Mouse (Mus musculus) MEL (cell line): ENCODE results near the gene Znrf3. TPM values are rescaled to one million over a fixed set of nuclear protein-coding genes. Genes with fewer than 3 reads are reported as not detected.

Experiments
- DNase-seq: peaks from one replicate; pipeline ENCODE4 v3.0.0; 2011; ENCODE audit warnings: low read depth, low spot score
- H3K27ac ChIP-seq: 2 replicates; pipeline ENCODE4 v1.5.1; 2012; ENCODE audit warnings: low read depth, mild to moderate bottlenecking, control low read depth, low read length, moderate library complexity; ENCODE audit not compliant: control insufficient read depth
- H3K27me3 ChIP-seq, 2 experiments: fragments of 150-350 bp in 1 of 2; sonication (generic) in 1 of 2; 2 replicates each; pipeline ENCODE4 v1.6.1; 2012; ENCODE audit warnings: low read length in 2 of 2, mild to moderate bottlenecking in 2 of 2, improper control_type of control experiment in 1 of 2, moderate library complexity in 1 of 2; ENCODE audit not compliant: insufficient read depth in 2 of 2, control insufficient read depth in 1 of 2
- H3K36me3 ChIP-seq, 2 experiments: 2 replicates each; pipeline ENCODE4 v1.6.1; 2012 to 2014; ENCODE audit warnings: low read length in 2 of 2, improper control_type of control experiment in 1 of 2, inconsistent platforms in 1 of 2, mild to moderate bottlenecking in 1 of 2; ENCODE audit not compliant: insufficient read depth in 2 of 2, control insufficient read depth in 1 of 2
- H3K4me1 ChIP-seq, 2 experiments: fragments of 150-350 bp in 1 of 2; sonication (generic) in 1 of 2; 2 replicates each; pipeline ENCODE4 v1.6.1; 2012; ENCODE audit warnings: low read length in 2 of 2, improper control_type of control experiment in 1 of 2, mild to moderate bottlenecking in 1 of 2; ENCODE audit not compliant: insufficient read depth in 2 of 2, control insufficient read depth in 1 of 2
- H3K4me3 ChIP-seq, 2 experiments: fragments of 150-350 bp in 1 of 2; sonication (generic) in 1 of 2; 2 replicates each; pipeline ENCODE4 v1.5.1; 2012; ENCODE audit warnings: low read depth in 2 of 2, low read length in 2 of 2, mild to moderate bottlenecking in 2 of 2, moderate library complexity in 2 of 2, control low read depth in 1 of 2, improper control_type of control experiment in 1 of 2; ENCODE audit not compliant: control insufficient read depth in 1 of 2, insufficient read depth in 1 of 2
- H3K79me2 ChIP-seq: 2 replicates; pipeline ENCODE4 v1.6.1; 2012; ENCODE audit warnings: mild to moderate bottlenecking, low read length, moderate library complexity; ENCODE audit not compliant: control insufficient read depth, poor library complexity, insufficient read depth
- H3K9ac ChIP-seq: 2 replicates; pipeline ENCODE4 v1.6.1; 2012; ENCODE audit warnings: low read depth, mild to moderate bottlenecking, control low read depth, low read length, moderate library complexity; ENCODE audit not compliant: control insufficient read depth, poor library complexity, severe bottlenecking
- H3K9me3 ChIP-seq: fragments of 150-350 bp; sonication (generic); replicated peaks from 2 replicates; pipeline ENCODE4 v1.6.1; 2012; ENCODE audit warnings: mild to moderate bottlenecking, low read length, improper control_type of control experiment, moderate library complexity; ENCODE audit not compliant: insufficient read depth
- CHD1 ChIP-seq: IDR thresholded peaks from 2 replicates; pipeline ENCODE4 v1.6.1; 2012; ENCODE audit warnings: low read depth, mild to moderate bottlenecking, inconsistent platforms, low read length, improper control_type of control experiment
- CTCF ChIP-seq, 3 experiments: IDR thresholded peaks in 2 of 3; conservative IDR thresholded peaks in 1 of 3; 2 replicates each; pipeline ENCODE4 v1.5.1; 2011 to 2012; ENCODE audit warnings: low read length in 3 of 3, low read depth in 2 of 3, mild to moderate bottlenecking in 2 of 3, improper control_type of control experiment in 1 of 3, inconsistent platforms in 1 of 3, mixed read lengths in 1 of 3, moderate library complexity in 1 of 3; ENCODE audit not compliant: control insufficient read depth in 1 of 3, insufficient read depth in 1 of 3, poor library complexity in 1 of 3, severe bottlenecking in 1 of 3
- E2F4 ChIP-seq: IDR thresholded peaks from 2 replicates; pipeline ENCODE4 v1.6.1; 2011; ENCODE audit warnings: low read depth, low read length, improper control_type of control experiment, borderline replicate concordance
- HCFC1 ChIP-seq: IDR thresholded peaks from 2 replicates; pipeline ENCODE4 v1.6.1; 2012; ENCODE audit warnings: low read depth, mild to moderate bottlenecking, inconsistent platforms, low read length, improper control_type of control experiment, moderate library complexity
- KAT2A ChIP-seq: conservative IDR thresholded peaks from 2 replicates; pipeline ENCODE4 v1.6.1; 2012; ENCODE audit warnings: low read depth, low read length, improper control_type of control experiment, inconsistent platforms
- MAFK ChIP-seq: IDR thresholded peaks from 2 replicates; pipeline ENCODE4 v1.6.1; 2011; ENCODE audit warnings: low read depth, mild to moderate bottlenecking, low read length, improper control_type of control experiment, borderline replicate concordance
- MAZ ChIP-seq: IDR thresholded peaks from 2 replicates; pipeline ENCODE4 v1.6.1; 2012; ENCODE audit warnings: low read depth, mild to moderate bottlenecking, inconsistent platforms, low read length, improper control_type of control experiment
- MEF2A ChIP-seq: IDR thresholded peaks from 2 replicates; pipeline ENCODE4 v1.6.1; 2014; ENCODE audit warnings: low read depth, mild to moderate bottlenecking, inconsistent platforms, low read length, improper control_type of control experiment; ENCODE audit not compliant: poor library complexity, insufficient replicate concordance, severe bottlenecking; ENCODE audit errors: extremely low read depth
- MYC ChIP-seq: IDR thresholded peaks from 2 replicates; pipeline ENCODE4 v1.6.1; 2011; ENCODE audit warnings: low read depth, mild to moderate bottlenecking, low read length, improper control_type of control experiment, moderate library complexity
- NELFE ChIP-seq: IDR thresholded peaks from 2 replicates; pipeline ENCODE4 v1.6.1; 2011; ENCODE audit warnings: low read depth, low read length, improper control_type of control experiment
- NRF1 ChIP-seq: IDR thresholded peaks from 2 replicates; pipeline ENCODE4 v1.6.1; 2014; ENCODE audit warnings: low read depth, mild to moderate bottlenecking, inconsistent platforms, low read length, improper control_type of control experiment, moderate library complexity; ENCODE audit not compliant: poor library complexity, insufficient read depth, severe bottlenecking
- POLR2A ChIP-seq, 2 experiments: IDR thresholded peaks; 2 replicates each; pipeline ENCODE4 v1.6.1; 2011 to 2012; ENCODE audit warnings: low read length in 2 of 2, mild to moderate bottlenecking in 2 of 2, control low read depth in 1 of 2, improper control_type of control experiment in 1 of 2, low read depth in 1 of 2, moderate library complexity in 1 of 2; ENCODE audit not compliant: control insufficient read depth in 1 of 2, insufficient read depth in 1 of 2, poor library complexity in 1 of 2
- RAD21 ChIP-seq: IDR thresholded peaks from 2 replicates; pipeline ENCODE4 v1.6.1; 2011; ENCODE audit warnings: mild to moderate bottlenecking, low read depth, low read length, improper control_type of control experiment
- RCOR1 ChIP-seq: IDR thresholded peaks from 2 replicates; pipeline ENCODE4 v1.6.1; 2012; ENCODE audit warnings: low read depth, mild to moderate bottlenecking, inconsistent platforms, low read length, improper control_type of control experiment
- SIN3A ChIP-seq: IDR thresholded peaks from 2 replicates; pipeline ENCODE4 v1.6.1; 2012; ENCODE audit warnings: low read length, improper control_type of control experiment, inconsistent platforms
- SMC3 ChIP-seq: IDR thresholded peaks from 2 replicates; pipeline ENCODE4 v1.6.1; 2011; ENCODE audit warnings: low read depth, low read length, improper control_type of control experiment
- UBTF ChIP-seq: IDR thresholded peaks from 2 replicates; pipeline ENCODE4 v1.6.1; 2012; ENCODE audit warnings: low read depth, mild to moderate bottlenecking, inconsistent platforms, low read length, improper control_type of control experiment, moderate library complexity, borderline replicate concordance; ENCODE audit not compliant: insufficient read depth
- USF1 ChIP-seq: IDR thresholded peaks from 2 replicates; pipeline ENCODE4 v1.6.1; 2014; ENCODE audit warnings: low read depth, mild to moderate bottlenecking, inconsistent platforms, low read length, improper control_type of control experiment, moderate library complexity
- USF2 ChIP-seq, 2 experiments: IDR thresholded peaks; 2 replicates each; pipeline ENCODE4 v1.6.1; 2011 to 2012; ENCODE audit warnings: improper control_type of control experiment in 2 of 2, low read length in 2 of 2, borderline replicate concordance in 1 of 2, inconsistent platforms in 1 of 2, low read depth in 1 of 2, mild to moderate bottlenecking in 1 of 2; ENCODE audit not compliant: insufficient read depth in 1 of 2
- ZC3H11A ChIP-seq: IDR thresholded peaks from 2 replicates; pipeline ENCODE4 v1.6.1; 2012; ENCODE audit warnings: low read depth, mild to moderate bottlenecking, inconsistent platforms, low read length, improper control_type of control experiment
- ZNF384 ChIP-seq: IDR thresholded peaks from 2 replicates; pipeline ENCODE4 v1.6.1; 2012; ENCODE audit warnings: low read depth, mild to moderate bottlenecking, inconsistent platforms, low read length, improper control_type of control experiment
- polyA plus RNA-seq, 2 experiments: library from polyadenylated mRNA; stranded (reverse) in 1 of 2; unstranded in 1 of 2; fragments of >175 nt in 1 of 2; fragments of >200 nt in 1 of 2; gene quantifications; 2 replicates each; pipeline versions ENCODE4 v1.2.1 to v1.2.4; 2012; ENCODE audit warnings: low replicate concordance in 2 of 2, low read depth in 1 of 2; ENCODE audit not compliant: insufficient read length in 2 of 2, insufficient read depth in 1 of 2, missing spikeins in 1 of 2
- total RNA-seq: library from RNA; depleted of rRNA; stranded (reverse); fragments of 300-350 nt; gene quantifications from 2 replicates; pipeline ENCODE4 v1.2.3, GENCODE M21; 2012

The Znrf3 gene
- total and polyA plus RNA-seq, 3 experiments, result 9.0 to 9.2 TPM; not detected in 1

- H3K27me3 ChIP-seq, result no peaks in the 10 kb centered on the region
- H3K27ac ChIP-seq, result no peak overlapping the region
- H3K79me2 ChIP-seq, result no peaks in the 10 kb centered on the region
- H3K4me3 ChIP-seq, result no peak overlapping the region
- no peak for DNase-seq
- H3K36me3 ChIP-seq, result peaks cover 0 to 6% of the 10 kb centered on the region in 2 experiments; a peak in 2 of 4 replicates
- no peaks in the 10 kb centered on the region for H3K9me3 ChIP-seq
- no peak overlapping the region for H3K9ac ChIP-seq
- no peak for TF ChIP-seq MYC
- no peak for TF ChIP-seq MEF2A
- TF ChIP-seq RCOR1, result no peak
- TF ChIP-seq MAFK, result no peak
- no peak for TF ChIP-seq CTCF (IDR thresholded peaks at IDR 0.05 in 2 of 3, conservative IDR thresholded peaks at IDR 0.05 in 1 of 3; ENCODE audit: control insufficient read depth in 1 of 3, insufficient read depth in 1 of 3, low read depth in 2 of 3, low read length in 3 of 3, poor library complexity in 1 of 3, severe bottlenecking in 1 of 3)
- no peak for TF ChIP-seq E2F4
- no peak for TF ChIP-seq HCFC1
- no peak for TF ChIP-seq ZNF384
- TF ChIP-seq NRF1, result no peak
- no peak for TF ChIP-seq CHD1
- no peak for TF ChIP-seq ZC3H11A
- no peak for TF ChIP-seq RAD21
- no peak for TF ChIP-seq POLR2A (IDR thresholded peaks at IDR 0.05; ENCODE audit: control insufficient read depth in 1 of 2, insufficient read depth in 1 of 2, low read depth in 1 of 2, low read length in 2 of 2, poor library complexity in 1 of 2)
- no peak for TF ChIP-seq USF1
- no peaks in the 10 kb centered on the region for H3K4me1 ChIP-seq
These were observed 154.6 kb downstream of the Znrf3 start for GRCm38 (mm10) chr11:5289826-5290580.

GRCm38 (mm10) chr11:5283987-5284386 lies 160.7 kb downstream of the Znrf3 start:
- Histone ChIP-seq H3K27me3 (no peaks in the 10 kb centered on the region), H3K27ac (no peak overlapping the region), H3K9ac (no peak overlapping the region), H3K9me3 (no peaks in the 10 kb centered on the region), H3K36me3 (peaks cover 0 to 11% of the 10 kb centered on the region in 2 experiments; a peak in 2 of 4 replicates), H3K4me1 (no peaks in the 10 kb centered on the region), H3K4me3 (no peak overlapping the region), H3K79me2 (no peaks in the 10 kb centered on the region)
- DNase-seq, result no peak
- TF ChIP-seq SMC3 (peak; percentile 31), ZNF384 (no peak), CTCF (IDR thresholded peaks at IDR 0.05 in 2 of 3, conservative IDR thresholded peaks at IDR 0.05 in 1 of 3; ENCODE audit: control insufficient read depth in 1 of 3, insufficient read depth in 1 of 3, low read depth in 2 of 3, low read length in 3 of 3, poor library complexity in 1 of 3, severe bottlenecking in 1 of 3) (peak in 1 of 3 experiments; percentile 34; a peak in 3 of 6 replicates), RAD21 (peak; percentile 9), NELFE (no peak), MAZ (no peak), MAFK (no peak), UBTF (no peak), POLR2A (IDR thresholded peaks at IDR 0.05; ENCODE audit: control insufficient read depth in 1 of 2, insufficient read depth in 1 of 2, low read depth in 1 of 2, low read length in 2 of 2, poor library complexity in 1 of 2) (no peak), KAT2A (no peak), SIN3A (no peak), USF2 (IDR thresholded peaks at IDR 0.05; ENCODE audit: borderline replicate concordance in 1 of 2, insufficient read depth in 1 of 2, low read depth in 1 of 2, low read length in 2 of 2) (no peak)
